Mouse (Mus musculus) liver, embryonic 16.5 days (tissue): ENCODE measurements around the gene Klhl23. TPM values are rescaled to one million over a fixed set of nuclear protein-coding genes. Genes with fewer than 3 reads are reported as not detected.

Source experiments
- ATAC-seq: fragments of 200-750 bp; cut with Nextera tagmentation; 2 replicates; pipeline ENCODE4 v1.8.0; 2017; ENCODE audit warnings: low read depth, mild to moderate bottlenecking, moderate number of reproducible peaks, moderate library complexity
- H3K27ac ChIP-seq: fragments of 300-500 bp; sonication (generic); 2 replicates; pipeline ENCODE4 v1.5.1; 2014; ENCODE audit warnings: mild to moderate bottlenecking, low read length
- H3K27me3 ChIP-seq: fragments of 300-500 bp; sonication (generic); 2 replicates; pipeline ENCODE4 v1.6.1; 2014; ENCODE audit warnings: low read depth, low read length, mixed read lengths; ENCODE audit not compliant: control insufficient read depth, insufficient read depth
- H3K36me3 ChIP-seq: fragments of 300-500 bp; sonication (generic); 2 replicates; pipeline ENCODE4 v1.6.1; 2014; ENCODE audit warnings: mild to moderate bottlenecking; ENCODE audit not compliant: control insufficient read depth, insufficient read depth
- H3K4me1 ChIP-seq: fragments of 300-500 bp; sonication (generic); 2 replicates; pipeline ENCODE4 v1.6.1; 2014; ENCODE audit warnings: low read depth, low read length, mixed read lengths; ENCODE audit not compliant: control insufficient read depth
- H3K4me2 ChIP-seq: fragments of 300-500 bp; sonication (generic); 2 replicates; pipeline ENCODE4 v1.6.1; 2014; ENCODE audit warnings: low read depth, low read length, mixed read lengths
- H3K4me3 ChIP-seq: fragments of 300-500 bp; sonication (generic); 2 replicates; pipeline ENCODE4 v1.5.1; 2014; ENCODE audit warnings: low read depth, mild to moderate bottlenecking, low read length
- H3K9ac ChIP-seq: fragments of 300-500 bp; sonication (generic); 2 replicates; pipeline ENCODE4 v1.6.1; 2014; ENCODE audit warnings: low read depth, low read length
- H3K9me3 ChIP-seq: fragments of 300-500 bp; sonication (generic); replicated peaks from 2 replicates; pipeline ENCODE4 v1.6.1; 2016; ENCODE audit warnings: low read length; ENCODE audit not compliant: control insufficient read depth
- WGBS: fragments of 180-500 bp; shearing (Covaris S2); extraction: QIAGEN DNeasy Blood & Tissue Kit; methylation state at CpG from one replicate; pipeline ENCODE4 v1.1.7; 2014; ENCODE audit not compliant: insufficient replicate concordance; 5-methylcytosine and 5-hydroxymethylcytosine counted together
- polyA plus RNA-seq: library from polyadenylated mRNA; unstranded; fragments of >200 nt; fragmentation: Nextera tagmentation; extraction: Ambion mirVana; gene quantifications from 2 replicates; pipeline ENCODE4 v1.2.1, GENCODE M21; 2015

The Klhl23 gene
- polyA plus RNA-seq, 1 experiment from 2014 or later = 19.6 TPM

DNA sequence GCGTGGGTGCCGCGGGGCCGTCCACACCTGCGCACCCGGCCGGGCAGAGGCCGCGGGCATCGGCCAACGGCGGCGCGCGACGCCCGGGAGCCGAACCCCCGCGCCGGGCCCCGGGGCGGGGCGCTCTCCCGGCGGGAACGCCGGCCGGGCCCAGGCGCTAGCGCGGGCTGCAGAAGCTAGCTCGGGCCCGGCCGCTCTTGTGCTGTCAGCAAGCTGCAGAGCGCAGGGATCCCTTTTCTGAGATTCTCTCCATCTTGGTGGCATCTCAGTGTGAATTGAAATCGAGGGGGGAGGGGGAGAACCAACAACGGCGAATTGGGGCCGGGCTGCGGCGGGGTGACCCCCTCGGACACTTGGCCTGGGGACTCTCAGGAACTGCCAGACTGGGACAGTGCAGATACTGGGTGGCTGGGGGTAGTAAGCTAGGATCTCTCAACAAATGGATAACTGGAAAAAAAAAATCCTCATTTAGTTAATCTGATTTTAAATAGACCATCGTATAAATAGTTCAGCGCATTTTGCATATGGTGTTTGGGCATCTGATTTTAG is 1.5 kb downstream of the Klhl23 start:
- H3K9ac ChIP-seq = peak overlapping the region; percentile 92
- H3K4me3 ChIP-seq = peak overlapping the region; percentile 85
- H3K9me3 ChIP-seq = no peaks in the 10 kb centered on the region
- H3K27ac ChIP-seq = peak overlapping the region; percentile 88
- H3K4me2 ChIP-seq = peak overlapping the region; percentile 74
- H3K4me1 ChIP-seq = peaks cover 37% of the 10 kb centered on the region
- H3K27me3 ChIP-seq = no peaks in the 10 kb centered on the region
- peak; percentile 79 for ATAC-seq
- peaks cover 9% of the 10 kb centered on the region; the same call in 1 of the 2 replicates for H3K36me3 ChIP-seq
- 2% methylated on average over 39 of the region's 45 CpGs for WGBS

DNA sequence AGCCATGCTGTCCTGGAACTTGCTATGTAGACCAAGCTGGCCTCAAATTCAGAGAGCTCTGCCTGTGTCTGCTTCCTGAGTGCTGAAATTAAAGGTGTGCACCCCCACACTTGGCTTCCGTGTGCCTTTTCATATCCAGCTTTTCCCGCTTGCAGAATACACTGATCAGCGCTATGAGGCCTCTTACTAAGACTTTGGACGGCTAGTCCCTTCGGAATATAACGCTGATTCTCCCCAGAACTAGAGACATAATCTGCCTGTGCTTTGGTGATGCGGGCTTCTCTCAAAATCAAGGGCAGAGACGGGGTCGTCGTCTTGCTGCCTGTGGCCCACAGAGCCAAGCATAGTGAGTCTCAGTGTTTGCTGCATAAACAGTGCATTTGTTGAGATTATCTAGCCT is 4.2 kb downstream of the Klhl23 start:
- ATAC-seq = no peak

DNA sequence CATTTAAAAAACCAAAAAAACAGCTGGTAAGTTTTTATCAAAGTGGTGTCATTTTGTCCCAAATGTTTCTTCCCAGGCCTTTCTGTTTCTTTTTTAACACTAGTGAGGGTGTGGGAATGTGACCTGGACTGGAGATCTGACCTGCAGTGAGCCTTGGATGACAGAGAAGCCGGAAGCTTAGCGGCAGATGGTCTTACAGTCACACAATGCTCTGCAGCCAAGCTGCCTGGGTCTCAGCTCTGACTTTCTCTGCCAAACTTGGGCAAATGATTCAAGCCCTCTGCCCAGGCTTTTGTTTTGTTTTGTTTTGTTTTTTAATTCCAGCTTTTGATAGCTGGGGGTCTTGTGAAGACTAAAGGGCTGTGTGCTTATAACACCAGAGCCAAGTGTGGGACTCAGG is 4.6 kb downstream of the Klhl23 start:
- peaks cover 18% of the 10 kb centered on the region for H3K36me3 ChIP-seq

More for the DNA sequence above, 4.2 kb downstream of the Klhl23 start:
- no peaks in the 10 kb centered on the region for H3K27me3 ChIP-seq
- H3K4me3 ChIP-seq = no peak overlapping the region
- peaks cover 18% of the 10 kb centered on the region for H3K36me3 ChIP-seq
- no peak overlapping the region for H3K9ac ChIP-seq
- H3K9me3 ChIP-seq = no peaks in the 10 kb centered on the region
- H3K27ac ChIP-seq = no peak overlapping the region
- no peak overlapping the region for H3K4me2 ChIP-seq
- peaks cover 20% of the 10 kb centered on the region for H3K4me1 ChIP-seq
- WGBS = 86% methylated on average over 10 of the region's 10 CpGs

DNA sequence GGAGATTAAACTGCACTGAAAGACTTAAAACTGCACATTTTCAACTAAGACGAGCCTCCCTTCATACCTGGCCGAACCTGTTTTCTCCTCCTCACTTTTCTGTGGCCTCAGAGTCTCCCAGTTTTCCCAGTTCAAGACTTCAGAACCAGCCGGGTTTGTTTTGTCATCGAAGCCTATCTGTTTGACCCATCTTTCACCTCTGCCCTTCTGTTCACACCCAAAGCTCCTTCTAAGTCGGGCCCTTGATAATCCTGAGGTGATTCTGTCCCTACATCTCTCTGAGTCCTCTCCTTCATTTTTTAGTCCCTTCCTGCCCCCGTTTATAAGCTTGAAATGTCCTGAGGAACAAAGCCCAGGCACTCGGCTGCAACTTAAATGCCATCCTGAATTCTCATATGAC is 6.3 kb downstream of the Klhl23 start:
- no peak overlapping the region for H3K27ac ChIP-seq
- no peaks in the 10 kb centered on the region for H3K9me3 ChIP-seq
- H3K27me3 ChIP-seq = no peaks in the 10 kb centered on the region
- no peak overlapping the region for H3K4me3 ChIP-seq
- no peak overlapping the region for H3K4me2 ChIP-seq
- H3K9ac ChIP-seq = no peak overlapping the region
- H3K4me1 ChIP-seq = peaks cover 13% of the 10 kb centered on the region
- H3K36me3 ChIP-seq = peaks cover 18% of the 10 kb centered on the region
- WGBS = 54% methylated on average over 7 of the region's 7 CpGs
- ATAC-seq = no peak

More for the DNA sequence above, 4.6 kb downstream of the Klhl23 start:
- H3K27ac ChIP-seq = no peak overlapping the region
- no peaks in the 10 kb centered on the region for H3K27me3 ChIP-seq
- no peak for ATAC-seq
- 83% methylated on average over 2 of the region's 2 CpGs for WGBS
- no peaks in the 10 kb centered on the region for H3K9me3 ChIP-seq
- no peak overlapping the region for H3K9ac ChIP-seq
- H3K4me1 ChIP-seq = peaks cover 17% of the 10 kb centered on the region
- H3K4me2 ChIP-seq = no peak overlapping the region
- no peak overlapping the region for H3K4me3 ChIP-seq

DNA sequence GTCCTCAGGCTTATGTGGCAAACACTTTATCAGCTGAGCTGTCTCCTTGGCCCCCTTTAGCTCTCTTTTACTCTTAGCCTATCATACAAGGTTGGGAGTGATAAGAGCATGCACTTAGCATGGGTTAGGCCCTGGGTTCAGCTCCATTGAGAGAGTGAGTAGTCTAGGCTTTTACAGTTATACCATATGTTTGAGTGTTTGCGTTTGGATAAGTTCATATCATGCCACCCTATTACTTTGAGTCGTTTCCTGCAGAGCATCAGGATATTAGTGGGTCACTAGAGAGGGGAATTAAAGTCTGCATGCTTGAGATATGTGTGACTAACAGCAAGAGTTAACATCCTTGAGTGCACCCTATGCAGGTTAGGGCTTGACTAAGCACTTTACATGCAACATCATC is 7.9 kb downstream of the Klhl23 start:
- peak; percentile 64 for ATAC-seq
- H3K27me3 ChIP-seq = no peaks in the 10 kb centered on the region
- no peak overlapping the region for H3K9ac ChIP-seq
- peaks cover 31% of the 10 kb centered on the region for H3K36me3 ChIP-seq
- WGBS = 40% methylated on average over 2 of the region's 2 CpGs
- no peak overlapping the region for H3K4me3 ChIP-seq
- no peaks in the 10 kb centered on the region for H3K9me3 ChIP-seq
- H3K4me2 ChIP-seq = no peak overlapping the region
- H3K27ac ChIP-seq = no peak overlapping the region
- peaks cover 6% of the 10 kb centered on the region for H3K4me1 ChIP-seq

DNA sequence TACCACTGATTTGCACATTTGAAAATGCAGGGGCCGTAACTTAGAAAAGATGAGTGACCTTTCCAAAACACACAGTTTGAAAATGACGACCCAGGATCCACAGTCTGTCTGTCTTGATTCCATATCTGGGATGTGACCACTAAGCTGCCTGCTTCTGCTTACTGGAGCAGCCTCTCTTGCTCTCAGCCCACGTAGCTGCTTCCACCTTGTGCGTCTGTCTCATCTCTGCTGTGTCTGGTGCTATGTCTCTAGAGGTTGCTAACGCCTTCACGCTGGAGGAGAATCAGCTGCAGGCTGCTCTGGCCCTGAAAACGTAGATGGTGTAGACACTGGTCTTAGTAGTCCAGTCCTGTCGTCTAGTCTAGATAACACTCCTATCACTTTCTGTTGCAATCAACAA is 8.4 kb downstream of the Klhl23 start:
- peaks cover 33% of the 10 kb centered on the region for H3K36me3 ChIP-seq
- H3K27ac ChIP-seq = no peak overlapping the region
- no peak for ATAC-seq
- H3K4me1 ChIP-seq = peaks cover 4% of the 10 kb centered on the region
- H3K9me3 ChIP-seq = no peaks in the 10 kb centered on the region
- no peaks in the 10 kb centered on the region for H3K27me3 ChIP-seq
- H3K4me2 ChIP-seq = no peak overlapping the region
- no peak overlapping the region for H3K9ac ChIP-seq
- no peak overlapping the region for H3K4me3 ChIP-seq
- 61% methylated on average over 8 of the region's 8 CpGs for WGBS

DNA sequence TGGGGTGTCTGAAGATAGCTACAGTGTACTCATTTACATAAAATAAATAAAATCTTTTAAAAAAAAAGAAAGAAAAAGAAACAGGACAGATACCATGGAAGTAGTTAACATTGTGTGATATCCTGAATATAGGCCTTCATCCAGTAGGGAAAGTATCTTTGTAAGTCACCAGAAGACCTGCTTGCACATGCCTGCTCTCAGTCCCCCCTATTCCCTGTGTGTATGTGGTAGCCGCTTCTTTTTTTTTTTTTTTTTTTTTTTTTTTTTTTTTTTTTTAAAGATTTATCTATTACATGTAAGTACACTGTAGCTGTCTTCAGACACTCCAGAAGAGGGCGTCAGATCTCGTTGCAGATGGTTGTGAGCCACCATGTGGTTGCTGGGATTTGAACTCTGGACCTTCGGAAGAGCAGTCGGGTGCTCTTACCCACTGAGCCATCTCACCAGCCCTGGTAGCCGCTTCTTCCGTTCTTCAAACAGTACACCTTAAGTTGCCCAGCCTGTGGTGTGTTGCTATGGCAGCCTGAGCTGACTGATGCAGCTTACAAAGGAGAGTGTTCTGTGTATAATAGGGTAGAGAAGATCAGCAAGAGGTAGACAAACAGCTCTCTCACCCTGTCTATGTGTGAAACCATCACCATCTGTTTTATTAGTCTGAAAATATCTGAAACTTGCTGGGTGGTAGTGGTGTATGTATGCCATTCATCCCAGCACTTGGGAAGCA is 15.7 kb downstream of the Klhl23 start:
- WGBS = 81% methylated on average over 5 of the region's 7 CpGs
- H3K4me1 ChIP-seq = no peaks in the 10 kb centered on the region
- no peaks in the 10 kb centered on the region for H3K27me3 ChIP-seq
- H3K4me2 ChIP-seq = no peak overlapping the region
- H3K9me3 ChIP-seq = no peaks in the 10 kb centered on the region
- no peak overlapping the region for H3K4me3 ChIP-seq
- peaks cover 19% of the 10 kb centered on the region for H3K36me3 ChIP-seq
- no peak overlapping the region for H3K27ac ChIP-seq
- no peak for ATAC-seq
- H3K9ac ChIP-seq = no peak overlapping the region

DNA sequence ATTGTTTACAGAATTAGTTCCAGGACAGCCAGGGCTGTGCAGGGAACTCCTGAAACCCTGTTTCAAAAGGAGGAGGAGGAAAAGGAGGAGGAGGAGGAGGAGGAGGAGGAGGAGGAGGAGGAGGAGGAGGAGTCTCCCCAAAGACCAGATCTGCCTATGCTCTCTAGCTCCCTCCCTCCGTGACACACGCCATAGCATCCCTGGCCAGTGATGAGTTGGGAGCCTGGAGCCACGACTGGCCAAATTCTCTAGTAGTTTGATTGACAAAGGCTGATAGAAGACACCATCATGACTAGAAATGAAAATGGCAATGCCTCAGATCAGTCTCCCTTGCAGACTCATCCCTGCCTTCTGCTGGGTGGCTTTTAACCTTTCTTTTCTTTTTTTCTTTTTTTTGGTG is 16.3 kb downstream of the Klhl23 start:
- WGBS = 41% methylated on average over 3 of the region's 3 CpGs
- H3K36me3 ChIP-seq = peaks cover 19% of the 10 kb centered on the region
- peak; percentile 30; the same call in 1 of the 2 replicates for ATAC-seq

DNA sequence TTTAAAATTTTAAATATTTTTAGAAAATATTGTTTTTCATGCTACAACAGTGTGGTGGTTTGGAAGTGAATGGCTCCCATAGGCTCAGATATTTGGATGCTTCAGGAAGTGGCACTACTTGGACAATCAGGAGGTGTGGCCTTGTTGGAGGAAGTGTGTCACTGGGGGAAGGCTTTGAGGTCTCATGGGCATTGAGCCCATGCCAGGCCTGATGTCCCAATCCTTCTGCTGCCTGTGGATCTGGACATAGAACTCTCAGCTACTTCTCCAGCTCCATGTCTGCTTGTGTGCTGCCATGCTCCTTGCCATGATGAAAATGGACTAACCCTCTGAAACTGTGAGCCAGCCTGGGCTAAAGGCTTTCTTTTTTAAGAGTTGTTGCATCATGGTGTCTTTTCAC is 17.0 kb downstream of the Klhl23 start:
- Histone ChIP-seq H3K9me3 (no peaks in the 10 kb centered on the region), H3K4me2 (no peak overlapping the region), H3K4me1 (no peaks in the 10 kb centered on the region), H3K4me3 (no peak overlapping the region), H3K9ac (no peak overlapping the region), H3K36me3 (peaks cover 14% of the 10 kb centered on the region), H3K27me3 (no peaks in the 10 kb centered on the region), H3K27ac (no peak overlapping the region)
- no peak for ATAC-seq

More for the DNA sequence above, 16.3 kb downstream of the Klhl23 start:
- Histone ChIP-seq H3K4me3 (no peak overlapping the region), H3K4me2 (no peak overlapping the region), H3K9ac (no peak overlapping the region), H3K27ac (no peak overlapping the region), H3K27me3 (no peaks in the 10 kb centered on the region), H3K4me1 (no peaks in the 10 kb centered on the region), H3K9me3 (no peaks in the 10 kb centered on the region)
